Mouse (Mus musculus): ENCODE measurements around the gene Olfr1532-ps1.

- TF ChIP-seq CTCF (IDR thresholded peaks at IDR 0.05; ENCODE audit: low read depth) (no peak), EP300 (IDR thresholded peaks at IDR 0.05; ENCODE audit: low read depth) (no peak)
These were observed 44.9 kb upstream of the Olfr1532-ps1 start, which contains the start of gene Olfr704 for GRCm38 (mm10) chr7:106862885-106863284.

Data from liver, postnatal 0 days (tissue).